Mouse (Mus musculus) c-Kit-negative CD71-positive TER-119-positive erythroid progenitor cells, embryonic 14.5 days (primary cell): ENCODE results near the gene Polr2b.
A peak's percentile ranks its signal among the peaks of the same experiment; 100 is the strongest.

Source experiments
- DNase-seq: peaks from one replicate; pipeline ENCODE4 v3.0.0-alpha.2; 2013; ENCODE audit warnings: low read depth, low spot score

Polr2b gene

GRCm38 (mm10) chr5:77292803-77293522, 17.0 kb upstream of the Polr2b start:
- DNase-seq = no peak

GRCm38 (mm10) chr5:77299486-77299885, 10.5 kb upstream of the Polr2b start:
- DNase-seq = no peak

- DNase-seq = no peak
These were observed 8.5 kb upstream of the Polr2b start for GRCm38 (mm10) chr5:77301296-77301903.

- DNase-seq = peak; percentile 16
These were observed 2.0 kb upstream of the Polr2b start for GRCm38 (mm10) chr5:77307821-77308553.

GRCm38 (mm10) chr5:77309051-77309906, 668 bp upstream of the Polr2b start:
- DNase-seq = peak; percentile 26

GRCm38 (mm10) chr5:77314206-77314605, 4.3 kb downstream of the Polr2b start:
- no peak for DNase-seq

- DNase-seq = no peak
These were observed 5.0 kb downstream of the Polr2b start for GRCm38 (mm10) chr5:77314986-77315385.

GRCm38 (mm10) chr5:77324936-77325335, 15.0 kb downstream of the Polr2b start:
- no peak for DNase-seq

- no peak for DNase-seq
These were observed 20.2 kb downstream of the Polr2b start for GRCm38 (mm10) chr5:77330154-77330553.

- DNase-seq = no peak
These were observed 30.1 kb downstream of the Polr2b start for GRCm38 (mm10) chr5:77340033-77340432.

- DNase-seq = no peak
These were observed 39.0 kb downstream of the Polr2b start for GRCm38 (mm10) chr5:77348901-77349300.

- DNase-seq = no peak
These were observed 40.2 kb downstream of the Polr2b start for GRCm38 (mm10) chr5:77349971-77350658.

- no peak for DNase-seq
These were observed 41.7 kb downstream of the Polr2b start for GRCm38 (mm10) chr5:77351691-77352090.

- DNase-seq = peak; percentile 37
These were observed 44.4 kb downstream of the Polr2b start for GRCm38 (mm10) chr5:77354361-77354787.

- DNase-seq = no peak
These were observed 45.6 kb downstream of the Polr2b start for GRCm38 (mm10) chr5:77355307-77356265.

- peak; percentile 17 for DNase-seq
These were observed 47.6 kb downstream of the Polr2b start for GRCm38 (mm10) chr5:77357405-77358149.

GRCm38 (mm10) chr5:77358347-77358746, 48.4 kb downstream of the Polr2b start:
- no peak for DNase-seq

- no peak for DNase-seq
These were observed 50.0 kb downstream of the Polr2b start for GRCm38 (mm10) chr5:77359971-77360370.

GRCm38 (mm10) chr5:77361006-77361405, 51.1 kb downstream of the Polr2b start:
- no peak for DNase-seq
